Mouse (Mus musculus) limb, embryonic 11.5 days (tissue): Measurements from ENCODE around the gene Plek. TPM values are rescaled to one million over a fixed set of nuclear protein-coding genes. Genes with fewer than 3 reads are reported as not detected.

Experiments used
- ATAC-seq: fragments of 200-750 bp; cut with Nextera tagmentation; 2 replicates; pipeline ENCODE4 v1.8.0; 2017; ENCODE audit warnings: low read depth; ENCODE audit not compliant: insufficient number of reproducible peaks, low FRiP score, low TSS enrichment
- DNase-seq: peaks from one replicate; pipeline ENCODE4 v3.0.0-alpha.2; 2015; ENCODE audit warnings: low spot score
- H3K27ac ChIP-seq: fragments of 300-500 bp; sonication (generic); replicated peaks from 2 replicates; pipeline ENCODE4 v1.5.1; 2014; ENCODE audit warnings: low read depth, mild to moderate bottlenecking, low read length
- H3K27me3 ChIP-seq: fragments of 300-500 bp; sonication (generic); 2 replicates; pipeline ENCODE4 v1.6.1; 2014; ENCODE audit warnings: mild to moderate bottlenecking, low read length, mixed read lengths; ENCODE audit not compliant: control insufficient read depth, insufficient read depth
- H3K36me3 ChIP-seq: fragments of 300-500 bp; sonication (generic); 2 replicates; pipeline ENCODE4 v1.6.1; 2014; ENCODE audit warnings: mild to moderate bottlenecking, low read length, moderate library complexity, mixed read lengths; ENCODE audit not compliant: control insufficient read depth, insufficient read depth
- H3K4me1 ChIP-seq: fragments of 300-500 bp; sonication (generic); 2 replicates; pipeline ENCODE4 v1.6.1; 2014; ENCODE audit warnings: low read length, mixed read lengths; ENCODE audit not compliant: control insufficient read depth, insufficient read depth
- H3K4me2 ChIP-seq: fragments of 300-500 bp; sonication (generic); 2 replicates; pipeline ENCODE4 v1.6.1; 2014; ENCODE audit warnings: low read depth, mild to moderate bottlenecking, moderate library complexity; ENCODE audit not compliant: severe bottlenecking
- H3K4me3 ChIP-seq: fragments of 300-500 bp; sonication (generic); 2 replicates; pipeline ENCODE4 v1.5.1; 2014; ENCODE audit warnings: low read depth, low read length
- H3K9ac ChIP-seq: fragments of 300-500 bp; sonication (generic); 2 replicates; pipeline ENCODE4 v1.6.1; 2014; ENCODE audit warnings: mild to moderate bottlenecking, low read length
- H3K9me3 ChIP-seq: fragments of 300-500 bp; sonication (generic); 2 replicates; pipeline ENCODE4 v1.6.1; 2016; ENCODE audit warnings: low read length; ENCODE audit not compliant: control insufficient read depth
- WGBS: fragments of 180-500 bp; shearing (Covaris S2); extraction: QIAGEN DNeasy Blood & Tissue Kit; methylation state at CpG from one replicate; pipeline ENCODE4 v1.1.7; 2014; 5-methylcytosine and 5-hydroxymethylcytosine counted together
- polyA plus RNA-seq: library from polyadenylated mRNA; unstranded; fragments of >200 nt; fragmentation: Nextera tagmentation; extraction: Ambion mirVana; gene quantifications from 2 replicates; pipeline ENCODE4 v1.2.1, GENCODE M21; 2014

Plek gene
- polyA plus RNA-seq, 1 experiment from 2014 or later, result 3.4 TPM

DNA sequence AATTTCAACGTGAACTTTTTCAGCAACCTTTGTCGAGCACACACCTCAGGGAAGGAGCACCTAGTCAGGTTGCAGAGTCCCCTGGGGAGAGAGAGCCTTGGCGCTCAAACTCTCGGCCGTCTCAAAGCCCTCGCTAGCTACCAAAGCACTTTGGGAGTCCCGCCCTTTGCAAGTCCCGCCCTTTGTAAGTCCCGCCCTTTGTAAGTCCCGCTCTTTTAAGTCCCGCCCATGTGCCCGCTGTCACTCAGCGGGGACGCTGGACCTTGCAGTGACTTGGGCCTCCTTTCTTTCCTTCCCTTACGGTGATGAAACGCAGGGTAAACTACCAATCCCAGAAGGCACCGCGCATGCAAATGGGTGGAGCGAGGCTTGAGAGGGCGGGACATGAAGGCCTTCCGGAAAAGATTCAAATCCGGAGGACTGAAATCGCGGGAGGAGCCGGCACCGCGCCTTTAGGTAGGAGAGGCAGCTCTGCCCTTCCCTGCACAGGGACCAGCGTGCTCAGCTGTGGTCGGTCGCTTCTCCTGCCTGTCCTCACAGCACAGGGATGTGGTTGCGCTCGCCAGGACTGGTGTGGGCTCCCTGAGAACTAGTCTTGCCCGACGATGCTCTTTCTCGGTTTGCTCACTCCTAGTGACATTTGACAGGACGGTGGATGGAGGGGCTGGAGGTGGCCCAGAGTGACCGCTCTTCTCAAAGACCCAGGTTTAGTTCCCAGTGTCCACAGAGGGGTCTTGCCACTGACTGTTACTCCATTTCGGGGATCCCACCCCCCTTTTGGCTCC lies 101.0 kb downstream of the Plek start, which contains the start of gene Fbxo48:
Gene Fbxo48 (plus strand): TSS at position 400 of the 785 bp plus-strand sequence.
- H3K9me3 ChIP-seq, result no peaks in the 10 kb centered on the region
- peak; percentile 100 for ATAC-seq
- under 1% methylated on average over 38 of the region's 38 CpGs for WGBS
- peak within 1 kb of the TSS; percentile 72 for H3K9ac ChIP-seq
- H3K4me1 ChIP-seq, result no peaks in the 10 kb centered on the region
- H3K36me3 ChIP-seq, result no peaks in the 10 kb centered on the region
- H3K4me3 ChIP-seq, result peak within 1 kb of the TSS; percentile 60
- DNase-seq, result peak; percentile 96
- H3K27me3 ChIP-seq, result no peaks in the 10 kb centered on the region
- peak within 1 kb of the TSS; percentile 72 for H3K4me2 ChIP-seq
- H3K27ac ChIP-seq, result no peak within 1 kb of the TSS; the same call in 1 of the 2 replicates

DNA sequence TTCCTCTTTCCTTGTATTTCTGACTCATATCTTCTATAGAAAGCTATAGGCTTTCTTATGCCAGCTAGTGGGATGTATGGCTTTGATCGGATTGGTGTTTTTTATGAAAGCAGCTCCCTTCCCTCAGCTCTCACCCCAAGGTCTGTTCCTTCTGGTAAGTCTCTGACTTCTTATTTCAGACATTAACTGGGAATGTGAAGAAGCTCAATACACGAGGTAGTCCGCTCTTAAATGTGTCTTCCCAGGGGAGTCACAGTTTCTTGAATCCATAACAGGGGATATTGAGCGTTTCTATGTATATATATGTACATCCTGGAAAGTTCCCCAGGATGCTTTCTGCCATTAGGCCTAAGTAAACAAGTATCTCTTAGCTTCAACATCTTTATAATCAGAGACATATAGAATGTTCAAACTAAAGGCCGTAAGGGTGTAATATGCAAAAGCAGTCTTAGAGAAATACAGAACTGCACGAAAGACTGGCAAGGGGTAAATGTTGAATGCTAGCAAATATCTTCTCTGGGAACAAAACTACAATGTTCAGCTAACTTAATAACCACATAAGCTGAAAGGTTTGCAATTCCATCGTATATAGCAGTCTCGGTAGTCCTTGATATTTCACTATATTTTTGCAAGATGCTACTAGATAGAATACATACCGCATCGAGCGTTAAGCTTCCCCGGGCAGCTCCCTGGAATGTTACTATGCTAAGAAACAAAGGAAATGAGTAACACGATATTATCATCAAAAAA lies 101.8 kb downstream of the Plek start:
- ATAC-seq (no peak), DNase-seq (no peak)
- 61% methylated on average over 13 of the region's 13 CpGs for WGBS
- no peak overlapping the region for H3K27ac ChIP-seq
- H3K27me3 ChIP-seq, result no peaks in the 10 kb centered on the region
- no peaks in the 10 kb centered on the region for H3K4me1 ChIP-seq
- H3K4me2 ChIP-seq, result peak overlapping the region; percentile 43
- no peaks in the 10 kb centered on the region for H3K9me3 ChIP-seq
- no peaks in the 10 kb centered on the region for H3K36me3 ChIP-seq
- H3K9ac ChIP-seq, result peak overlapping the region; percentile 49
- H3K4me3 ChIP-seq, result peak overlapping the region; percentile 60

DNA sequence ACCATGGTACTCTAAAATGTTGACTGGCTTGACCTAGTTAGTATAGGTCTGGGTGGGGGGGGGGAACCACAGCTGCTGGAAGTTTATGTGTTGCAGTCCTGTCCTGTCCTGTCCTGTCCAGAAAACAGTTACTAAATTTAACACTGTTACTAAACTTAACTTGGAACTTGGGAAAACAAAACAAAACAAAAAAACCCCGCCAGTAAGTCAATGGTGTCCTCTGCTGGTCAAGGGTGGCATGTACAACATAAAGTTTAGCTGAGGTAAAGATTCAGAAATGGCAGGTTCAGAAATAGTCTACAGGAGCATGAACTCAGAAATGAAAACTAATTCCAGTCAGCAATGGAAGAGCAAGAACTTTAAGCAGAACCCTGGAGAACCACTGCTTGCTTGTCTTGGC lies 103.4 kb downstream of the Plek start:
- no peak overlapping the region for H3K4me2 ChIP-seq
- 36% methylated on average over 1 of the region's 1 CpGs for WGBS
- DNase-seq, result peak; percentile 37

DNA sequence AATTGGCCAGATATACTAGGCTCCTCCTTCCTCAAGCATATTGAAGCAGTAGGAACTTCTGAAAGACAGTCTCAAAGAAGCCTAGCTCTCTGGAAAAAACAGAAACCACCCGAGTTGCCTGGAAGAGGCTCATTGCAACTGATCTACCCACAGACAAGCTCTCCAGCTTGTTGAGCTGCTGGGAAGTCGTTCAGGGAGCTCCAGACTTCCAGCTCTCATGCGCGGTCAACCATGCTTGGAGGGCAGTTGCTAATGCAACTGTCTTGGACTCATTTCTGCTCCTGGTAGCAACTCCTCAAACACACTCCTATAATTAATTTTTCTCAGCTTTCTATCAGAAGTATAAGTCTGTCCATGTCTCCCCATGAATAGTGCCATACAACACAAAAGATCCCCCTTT lies 109.2 kb downstream of the Plek start:
- 84% methylated on average over 4 of the region's 4 CpGs for WGBS
- Histone ChIP-seq H3K36me3 (no peaks in the 10 kb centered on the region), H3K4me1 (no peaks in the 10 kb centered on the region), H3K9me3 (no peaks in the 10 kb centered on the region), H3K9ac (no peak overlapping the region), H3K4me2 (no peak overlapping the region), H3K4me3 (no peak overlapping the region), H3K27ac (no peak overlapping the region), H3K27me3 (no peaks in the 10 kb centered on the region)
- ATAC-seq, result no peak
- no peak for DNase-seq

More for the DNA sequence above, 103.4 kb downstream of the Plek start:
- H3K4me3 ChIP-seq, result no peak overlapping the region
- H3K9ac ChIP-seq, result no peak overlapping the region
- H3K9me3 ChIP-seq, result no peaks in the 10 kb centered on the region
- H3K36me3 ChIP-seq, result no peaks in the 10 kb centered on the region
- no peaks in the 10 kb centered on the region for H3K27me3 ChIP-seq
- H3K4me1 ChIP-seq, result no peaks in the 10 kb centered on the region
- no peak for ATAC-seq
- no peak overlapping the region for H3K27ac ChIP-seq

DNA sequence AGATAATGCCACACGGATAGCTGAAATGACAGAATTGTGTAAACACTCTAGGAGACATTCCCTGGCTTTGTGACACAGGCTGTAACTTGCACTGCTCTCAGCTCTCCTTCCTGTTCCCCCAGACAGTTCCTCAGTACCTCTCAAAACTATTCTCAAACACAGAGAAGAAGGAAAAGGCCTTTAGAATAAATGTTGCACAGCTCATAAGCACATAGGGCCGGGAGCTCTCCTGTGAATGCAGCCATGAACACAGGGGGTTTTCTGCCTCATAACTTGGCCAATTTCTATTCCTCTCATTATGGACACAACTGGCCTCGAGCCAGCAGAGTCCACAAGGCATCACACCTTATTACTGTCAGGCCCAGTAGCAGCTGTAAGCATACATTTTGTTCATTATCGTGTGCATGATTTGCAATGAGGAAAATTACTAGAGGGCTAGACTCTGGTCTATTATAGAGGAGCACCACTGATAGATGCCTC lies 110.2 kb downstream of the Plek start:
- DNase-seq (no peak), ATAC-seq (no peak)
- H3K4me2 ChIP-seq, result no peak overlapping the region
- no peaks in the 10 kb centered on the region for H3K9me3 ChIP-seq
- no peak overlapping the region for H3K4me3 ChIP-seq
- no peaks in the 10 kb centered on the region for H3K4me1 ChIP-seq
- 78% methylated on average over 4 of the region's 4 CpGs for WGBS
- H3K9ac ChIP-seq, result no peak overlapping the region
- no peaks in the 10 kb centered on the region for H3K36me3 ChIP-seq
- H3K27ac ChIP-seq, result no peak overlapping the region
- H3K27me3 ChIP-seq, result no peaks in the 10 kb centered on the region

DNA sequence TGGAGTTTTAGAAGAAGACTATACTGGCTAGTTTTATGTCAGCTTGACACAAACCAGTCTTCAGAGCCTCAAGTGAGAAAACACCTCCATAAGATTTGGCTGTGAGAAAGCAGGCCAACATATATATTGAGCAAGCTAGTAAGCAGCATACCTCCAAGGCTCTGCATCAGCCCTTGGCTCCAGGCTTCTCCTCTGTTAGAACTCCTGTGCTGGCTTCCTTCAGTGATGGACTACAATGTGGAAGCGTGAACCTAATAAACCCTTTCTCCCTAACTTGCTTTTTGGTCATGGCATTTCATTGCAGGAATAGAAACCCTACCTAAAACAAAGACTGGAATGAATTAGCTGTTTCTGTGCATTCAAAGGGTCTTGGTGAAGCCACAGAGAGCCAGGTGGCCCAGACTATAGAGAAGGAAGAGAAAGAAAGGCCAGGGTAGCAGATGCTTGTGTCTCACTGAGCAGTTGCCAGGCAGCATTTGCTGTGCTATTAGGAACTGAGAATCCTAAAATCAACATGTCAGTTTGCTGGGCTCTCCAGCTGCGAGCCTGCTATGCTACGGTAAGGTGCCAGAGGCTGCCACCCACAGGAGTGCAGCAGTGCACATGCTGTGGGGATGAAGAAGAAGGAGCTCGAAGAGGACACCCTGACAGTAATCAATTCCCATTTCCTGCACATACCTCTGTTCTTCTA lies 110.9 kb downstream of the Plek start:
- H3K4me3 ChIP-seq, result no peak overlapping the region
- WGBS, result 77% methylated on average over 4 of the region's 4 CpGs
- ATAC-seq, result no peak
- H3K27me3 ChIP-seq, result no peaks in the 10 kb centered on the region
- H3K36me3 ChIP-seq, result no peaks in the 10 kb centered on the region
- no peak overlapping the region for H3K4me2 ChIP-seq
- H3K9me3 ChIP-seq, result no peaks in the 10 kb centered on the region
- no peaks in the 10 kb centered on the region for H3K4me1 ChIP-seq
- no peak overlapping the region for H3K9ac ChIP-seq
- no peak overlapping the region for H3K27ac ChIP-seq
- DNase-seq, result no peak

DNA sequence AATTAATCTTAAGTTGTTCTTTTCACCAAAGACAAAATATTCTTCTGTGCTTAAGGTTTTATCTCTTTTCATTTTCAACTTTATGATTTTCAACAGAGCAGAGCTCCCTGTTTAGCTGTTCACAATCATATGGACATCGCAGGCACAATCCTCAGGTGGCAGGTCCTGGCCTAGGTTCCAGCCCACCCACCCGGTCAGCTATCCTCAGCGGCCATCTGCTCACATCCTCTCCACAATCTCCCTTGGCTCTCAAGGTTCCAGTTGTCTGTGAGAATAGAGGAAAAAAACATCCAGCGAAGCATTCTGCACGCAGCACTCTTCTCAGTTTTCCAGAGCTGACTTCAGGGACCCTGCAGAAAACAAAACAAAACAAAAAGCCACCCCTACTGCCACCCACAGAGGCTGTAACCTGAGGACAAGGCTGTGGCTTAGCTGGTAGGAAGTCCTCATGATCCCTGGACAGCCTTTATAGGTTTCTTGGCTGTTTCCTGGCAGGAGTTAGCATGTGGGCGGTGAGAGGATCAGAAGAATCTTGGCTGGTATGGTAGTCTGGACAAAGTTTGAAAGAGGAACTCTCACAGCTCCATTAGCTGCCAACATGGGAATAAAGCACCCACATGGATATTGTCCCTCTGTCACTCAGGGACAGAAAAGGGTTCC lies 116.5 kb downstream of the Plek start:
- Histone ChIP-seq H3K4me2 (no peak overlapping the region), H3K9me3 (no peaks in the 10 kb centered on the region), H3K4me1 (no peaks in the 10 kb centered on the region), H3K27me3 (no peaks in the 10 kb centered on the region), H3K27ac (no peak overlapping the region), H3K36me3 (no peaks in the 10 kb centered on the region), H3K9ac (no peak overlapping the region), H3K4me3 (no peak overlapping the region)
- WGBS, result 81% methylated on average over 6 of the region's 6 CpGs
- no peak for ATAC-seq
- no peak for DNase-seq

DNA sequence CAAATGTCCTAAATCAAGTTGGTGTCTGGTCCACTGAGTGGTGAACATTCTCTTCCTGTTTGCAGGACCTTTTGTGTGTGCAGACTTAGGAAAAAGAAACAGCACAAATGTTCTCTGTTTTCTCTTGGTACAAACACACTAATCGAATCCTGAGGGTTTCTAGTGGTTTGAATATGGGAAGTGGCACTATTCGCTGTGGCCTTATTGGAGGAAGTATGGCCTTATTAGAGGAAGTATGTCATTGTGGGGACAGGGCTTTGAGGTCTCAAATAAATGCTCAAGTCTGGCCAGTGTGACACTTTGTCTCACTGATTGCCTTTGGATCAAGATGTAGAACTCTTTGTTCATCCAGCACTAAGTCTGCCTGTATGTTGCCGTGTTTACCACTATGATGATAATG lies 120.0 kb downstream of the Plek start:
- H3K27ac ChIP-seq, result no peak overlapping the region
- no peak for DNase-seq

More for the DNA sequence above, 120.0 kb downstream of the Plek start:
- Histone ChIP-seq H3K27me3 (no peaks in the 10 kb centered on the region), H3K4me2 (no peak overlapping the region), H3K9ac (no peak overlapping the region), H3K4me3 (no peak overlapping the region), H3K9me3 (no peaks in the 10 kb centered on the region), H3K4me1 (no peaks in the 10 kb centered on the region), H3K36me3 (no peaks in the 10 kb centered on the region)
- 92% methylated on average over 3 of the region's 3 CpGs for WGBS
- no peak for ATAC-seq
